Mouse (Mus musculus): Measurements from ENCODE around the gene Plpp3. TPM values are rescaled to one million over a fixed set of nuclear protein-coding genes. Genes with fewer than 3 reads are reported as not detected.

Plpp3 gene
- total and polyA plus RNA-seq, 2 experiments: 64.1 to 81.0 TPM

DNA sequence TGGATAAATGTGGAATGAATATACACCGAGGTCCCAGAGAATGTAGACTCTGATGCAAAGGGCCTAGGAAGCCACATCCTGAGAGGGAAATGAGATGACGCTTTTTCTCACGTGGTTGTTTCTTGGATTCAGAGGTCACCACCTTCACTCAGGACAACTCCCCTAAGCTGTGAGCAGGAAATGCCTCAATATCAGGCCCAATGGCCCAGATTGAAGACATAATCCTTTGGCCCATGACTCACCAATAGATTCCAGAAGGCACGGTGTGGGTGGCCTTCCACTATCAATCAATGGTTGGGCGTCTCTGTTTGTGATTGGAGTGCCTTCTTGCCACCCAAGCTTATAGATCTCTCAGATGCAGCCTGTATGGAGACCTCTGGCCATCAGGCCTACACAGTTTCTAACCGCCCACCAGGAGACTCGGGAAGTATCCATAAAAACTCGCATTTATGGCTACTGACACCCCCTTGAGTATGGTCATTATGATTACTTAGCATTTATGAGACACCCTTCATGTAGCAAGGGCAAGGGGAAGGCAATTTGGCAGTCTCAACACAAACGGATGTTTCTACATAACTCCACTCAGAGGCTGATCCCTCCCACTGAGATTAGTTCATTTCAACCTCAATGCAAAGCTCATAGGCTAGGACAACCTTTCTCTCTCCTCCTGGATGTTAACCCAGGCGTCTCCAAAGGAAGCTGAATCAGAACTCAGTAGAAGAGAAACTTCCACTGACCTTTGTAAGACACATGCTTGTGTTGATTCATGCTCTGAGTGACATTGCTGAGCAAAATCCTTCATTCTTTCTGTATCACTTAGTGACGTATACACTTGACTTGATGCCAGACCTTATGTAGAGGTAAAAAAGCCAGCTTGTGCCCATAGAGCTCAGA, 100.8 kb downstream of the Plpp3 start:
- no peak for TF ChIP-seq CTCF (IDR thresholded peaks at IDR 0.05; ENCODE audit: low read depth, low read length)
- TF ChIP-seq POLR2A (IDR thresholded peaks at IDR 0.05; ENCODE audit: extremely low read depth, insufficient read depth, low read length): no peak
- 78% methylated on average over 11 of the region's 11 CpGs for WGBS
- H3K79me2 ChIP-seq (ENCODE audit: control insufficient read depth, insufficient read depth, low read length): no peaks in the 10 kb centered on the region
- H3K9ac ChIP-seq (ENCODE audit: low read depth, low read length): no peak overlapping the region
- H3K4me3 ChIP-seq (ENCODE audit: insufficient read depth, low read depth, low read length): no peak overlapping the region
- H3K4me1 ChIP-seq (ENCODE audit: control insufficient read depth, insufficient read depth, low read length): peaks cover 15% of the 10 kb centered on the region
- H3K36me3 ChIP-seq (ENCODE audit: control insufficient read depth, insufficient read depth, low read length): no peaks in the 10 kb centered on the region
- no peaks in the 10 kb centered on the region for H3K27me3 ChIP-seq (ENCODE audit: control insufficient read depth, insufficient read depth, low read length)
- no peak for DNase-seq (ENCODE audit: extremely low read depth, low read depth, low spot score)
- H3K27ac ChIP-seq (replicated peaks; ENCODE audit: insufficient read depth, low read depth, low read length): peak overlapping the region; percentile 55

DNA sequence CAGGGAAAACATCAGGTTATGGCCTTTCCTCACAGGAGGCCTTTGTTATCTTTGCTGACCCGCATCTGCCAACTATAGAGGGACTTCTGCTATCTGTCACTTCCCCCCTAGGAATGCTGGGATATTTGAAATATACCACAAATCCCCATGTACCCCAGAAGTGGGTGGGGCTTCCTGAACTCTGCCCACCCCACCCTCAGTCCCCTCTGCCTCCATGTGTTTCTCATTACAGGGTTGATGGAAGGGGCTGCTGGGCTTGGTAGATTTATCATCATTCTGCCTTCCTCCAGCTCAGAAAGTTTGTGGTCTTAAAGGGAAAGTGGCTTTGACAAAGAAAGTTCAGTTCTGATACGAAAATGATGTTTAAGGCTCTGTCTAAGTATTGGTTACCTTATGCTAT, 103.2 kb downstream of the Plpp3 start:
- H3K36me3 ChIP-seq (ENCODE audit: control insufficient read depth, insufficient read depth, low read length): no peaks in the 10 kb centered on the region
- no peaks in the 10 kb centered on the region for H3K79me2 ChIP-seq (ENCODE audit: control insufficient read depth, insufficient read depth, low read length)
- DNase-seq (ENCODE audit: extremely low read depth, low read depth, low spot score): no peak
- WGBS: 73% methylated on average over 2 of the region's 2 CpGs
- H3K27me3 ChIP-seq (ENCODE audit: control insufficient read depth, insufficient read depth, low read length): no peaks in the 10 kb centered on the region
- TF ChIP-seq POLR2A (IDR thresholded peaks at IDR 0.05; ENCODE audit: extremely low read depth, insufficient read depth, low read length): no peak
- TF ChIP-seq CTCF (IDR thresholded peaks at IDR 0.05; ENCODE audit: low read depth, low read length): no peak
- peaks cover 8% of the 10 kb centered on the region; the same call in 1 of the 2 replicates for H3K4me1 ChIP-seq (ENCODE audit: control insufficient read depth, insufficient read depth, low read length)
- no peak overlapping the region for H3K4me3 ChIP-seq (ENCODE audit: insufficient read depth, low read depth, low read length)
- peak overlapping the region; percentile 5 for H3K27ac ChIP-seq (replicated peaks; ENCODE audit: insufficient read depth, low read depth, low read length)
- no peak overlapping the region for H3K9ac ChIP-seq (ENCODE audit: low read depth, low read length)

DNA sequence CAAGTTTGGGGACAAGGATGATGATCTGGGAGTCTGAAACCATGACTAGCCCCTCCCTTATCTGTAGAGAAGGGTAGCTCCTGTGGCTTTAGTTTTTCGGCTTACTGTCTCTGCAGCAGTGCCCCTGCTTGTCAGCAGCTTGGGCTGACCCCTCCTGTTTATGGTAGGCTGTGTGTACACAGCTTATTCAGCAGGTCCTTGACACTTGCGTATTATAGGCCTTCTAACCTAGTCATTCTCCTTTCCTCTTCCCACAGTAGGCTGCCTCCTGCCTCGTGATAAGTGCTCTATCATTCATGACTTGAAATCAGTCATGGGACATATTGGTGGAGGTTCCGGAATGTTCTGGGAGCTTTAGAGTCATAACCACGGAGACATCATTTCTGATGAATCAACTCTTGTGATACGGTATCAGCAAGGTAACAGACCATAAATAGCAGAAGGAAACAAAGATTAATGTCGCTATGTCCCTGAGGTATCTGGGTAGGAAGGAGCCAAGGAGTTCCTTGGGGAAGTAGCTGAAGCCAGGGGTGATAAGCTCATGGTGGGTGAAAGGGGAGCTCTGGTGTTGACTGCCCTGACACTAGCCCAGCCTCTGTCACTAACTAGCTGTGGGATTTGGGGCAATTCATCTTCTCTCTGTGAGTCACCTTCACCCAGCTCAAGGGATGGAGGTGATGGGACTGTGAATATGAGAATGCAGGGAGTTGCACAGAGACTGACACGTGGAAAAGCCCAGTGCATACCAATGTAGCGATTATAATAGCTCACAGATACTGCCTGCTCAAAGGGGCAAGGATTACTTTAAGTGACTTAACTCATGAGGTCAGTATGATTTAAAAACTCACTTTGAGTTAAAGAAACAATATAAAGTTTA, 104.0 kb downstream of the Plpp3 start:
- TF ChIP-seq CTCF (IDR thresholded peaks at IDR 0.05; ENCODE audit: low read depth, low read length): no peak
- TF ChIP-seq POLR2A (IDR thresholded peaks at IDR 0.05; ENCODE audit: extremely low read depth, insufficient read depth, low read length): no peak
- H3K36me3 ChIP-seq (ENCODE audit: control insufficient read depth, insufficient read depth, low read length): no peaks in the 10 kb centered on the region
- no peaks in the 10 kb centered on the region for H3K79me2 ChIP-seq (ENCODE audit: control insufficient read depth, insufficient read depth, low read length)
- no peaks in the 10 kb centered on the region for H3K27me3 ChIP-seq (ENCODE audit: control insufficient read depth, insufficient read depth, low read length)
- H3K27ac ChIP-seq (replicated peaks; ENCODE audit: insufficient read depth, low read depth, low read length): peak overlapping the region; percentile 33; the same call in 1 of the 2 replicates
- WGBS: 78% methylated on average over 9 of the region's 9 CpGs
- DNase-seq (ENCODE audit: extremely low read depth, low read depth, low spot score): no peak
- no peak overlapping the region for H3K4me3 ChIP-seq (ENCODE audit: insufficient read depth, low read depth, low read length)
- H3K9ac ChIP-seq (ENCODE audit: low read depth, low read length): no peak overlapping the region
- peaks cover 8% of the 10 kb centered on the region; the same call in 1 of the 2 replicates for H3K4me1 ChIP-seq (ENCODE audit: control insufficient read depth, insufficient read depth, low read length)

DNA sequence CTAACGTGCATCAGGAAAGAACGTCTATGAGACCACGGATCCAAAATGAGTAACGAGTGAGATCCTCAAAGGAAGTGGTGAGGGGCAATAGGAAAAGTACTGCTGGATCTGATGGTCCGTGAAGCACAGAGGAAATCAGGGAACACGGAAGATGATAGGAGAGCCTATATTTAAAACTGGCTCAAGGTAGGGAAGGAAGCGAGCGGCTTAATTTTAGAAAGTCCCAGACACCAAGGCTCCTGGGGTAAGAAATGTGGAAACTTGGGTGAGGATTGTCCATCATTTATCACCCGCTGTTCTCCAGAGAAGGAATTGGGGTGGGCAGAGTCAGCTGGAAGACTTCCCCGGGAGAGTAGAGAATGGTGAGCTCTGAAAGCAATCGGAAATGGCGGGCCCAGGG, 105.2 kb downstream of the Plpp3 start:
- Histone ChIP-seq H3K79me2 (ENCODE audit: control insufficient read depth, insufficient read depth, low read length) (no peaks in the 10 kb centered on the region), H3K9ac (ENCODE audit: low read depth, low read length) (no peak overlapping the region), H3K27ac (replicated peaks; ENCODE audit: insufficient read depth, low read depth, low read length) (peak overlapping the region; percentile 70), H3K4me3 (ENCODE audit: insufficient read depth, low read depth, low read length) (no peak overlapping the region), H3K36me3 (ENCODE audit: control insufficient read depth, insufficient read depth, low read length) (no peaks in the 10 kb centered on the region), H3K4me1 (ENCODE audit: control insufficient read depth, insufficient read depth, low read length) (peaks cover 8% of the 10 kb centered on the region; the same call in 1 of the 2 replicates), H3K27me3 (ENCODE audit: control insufficient read depth, insufficient read depth, low read length) (no peaks in the 10 kb centered on the region)
- WGBS: 85% methylated on average over 12 of the region's 12 CpGs
- no peak for TF ChIP-seq CTCF (IDR thresholded peaks at IDR 0.05; ENCODE audit: low read depth, low read length)
- TF ChIP-seq POLR2A (IDR thresholded peaks at IDR 0.05; ENCODE audit: extremely low read depth, insufficient read depth, low read length): no peak
- DNase-seq (ENCODE audit: extremely low read depth, low read depth, low spot score): no peak

DNA sequence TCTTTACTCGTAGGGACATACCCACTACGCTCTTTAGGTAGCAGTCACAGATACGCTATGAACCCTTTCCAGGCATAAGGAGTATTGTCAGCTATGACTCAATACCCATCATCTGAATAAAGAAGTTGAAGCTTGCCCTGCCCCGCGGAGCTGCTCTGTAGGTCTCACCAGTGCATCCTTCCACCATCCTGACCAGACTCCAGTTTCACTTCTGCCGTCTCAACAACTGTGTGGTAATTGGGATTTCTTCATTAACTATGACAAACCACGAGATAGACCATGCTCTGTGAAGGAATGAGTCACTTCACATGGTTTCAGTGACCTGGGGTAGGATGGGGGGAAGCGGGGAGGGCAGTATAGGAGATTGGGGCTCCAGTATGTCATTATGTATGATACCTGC, 106.5 kb downstream of the Plpp3 start:
- DNase-seq (ENCODE audit: extremely low read depth, low read depth, low spot score): peak; percentile 40
- 94% methylated on average over 8 of the region's 8 CpGs for WGBS
- H3K27ac ChIP-seq (replicated peaks; ENCODE audit: insufficient read depth, low read depth, low read length): no peak overlapping the region

More for the DNA sequence above, 106.5 kb downstream of the Plpp3 start:
- H3K79me2 ChIP-seq (ENCODE audit: control insufficient read depth, insufficient read depth, low read length): no peaks in the 10 kb centered on the region
- H3K36me3 ChIP-seq (ENCODE audit: control insufficient read depth, insufficient read depth, low read length): no peaks in the 10 kb centered on the region
- TF ChIP-seq POLR2A (IDR thresholded peaks at IDR 0.05; ENCODE audit: extremely low read depth, insufficient read depth, low read length) (no peak), CTCF (IDR thresholded peaks at IDR 0.05; ENCODE audit: low read depth, low read length) (no peak)
- no peak overlapping the region for H3K9ac ChIP-seq (ENCODE audit: low read depth, low read length)
- no peaks in the 10 kb centered on the region for H3K27me3 ChIP-seq (ENCODE audit: control insufficient read depth, insufficient read depth, low read length)
- H3K4me1 ChIP-seq (ENCODE audit: control insufficient read depth, insufficient read depth, low read length): peaks cover 6% of the 10 kb centered on the region; the same call in 1 of the 2 replicates
- no peak overlapping the region for H3K4me3 ChIP-seq (ENCODE audit: insufficient read depth, low read depth, low read length)

All from liver, adult 2 months (tissue).